Mouse (Mus musculus) E14TG2a.4 (cell line): ENCODE results near the gene Ninj1.

Source experiments
- CTCF ChIP-seq: conservative IDR thresholded peaks from 2 replicates; pipeline ENCODE4 v1.5.1; 2014; ENCODE audit warnings: low read length
- NANOG ChIP-seq: IDR thresholded peaks from 2 replicates; pipeline ENCODE4 v1.6.1; 2014; ENCODE audit warnings: borderline replicate concordance, low read length, mixed read lengths
- POU5F1 ChIP-seq: IDR thresholded peaks from 2 replicates; pipeline ENCODE4 v1.6.1; 2014; ENCODE audit warnings: low read length, borderline replicate concordance

GRCm38 (mm10) chr13:49237617-49238016 lies 50.3 kb downstream of the Ninj1 start:
- no peak for TF ChIP-seq CTCF
- no peak for TF ChIP-seq POU5F1
- no peak for TF ChIP-seq NANOG
